Mouse (Mus musculus) G1E-ER4 (cell line): ENCODE data around the gene Calhm1. TPM values are rescaled to one million over a fixed set of nuclear protein-coding genes. Genes with fewer than 3 reads are reported as not detected.

Experiments
- GATA1 ChIP-seq: IDR thresholded peaks from one replicate; pipeline ENCODE4 v1.8.0; 2012; ENCODE audit warnings: low read length, inconsistent platforms
- polyA plus RNA-seq: library from polyadenylated mRNA; stranded (reverse); fragments of >175 nt; gene quantifications from 2 replicates; pipeline ENCODE4 v1.2.3, GENCODE M21; 2012

Calhm1 gene
- not detected in 2 replicates for polyA plus RNA-seq

GRCm38 (mm10) chr19:47144154-47144553 is at the start of gene Calhm1:
Gene Calhm1 (minus strand): TSS chr19:47144254.
- no peak for TF ChIP-seq GATA1

- TF ChIP-seq GATA1 = no peak
Observed at GRCm38 (mm10) chr19:47192158-47192557, 48.1 kb upstream of the Calhm1 start.

GRCm38 (mm10) chr19:47188515-47189128 is 44.6 kb upstream of the Calhm1 start:
- no peak for TF ChIP-seq GATA1

DNA sequence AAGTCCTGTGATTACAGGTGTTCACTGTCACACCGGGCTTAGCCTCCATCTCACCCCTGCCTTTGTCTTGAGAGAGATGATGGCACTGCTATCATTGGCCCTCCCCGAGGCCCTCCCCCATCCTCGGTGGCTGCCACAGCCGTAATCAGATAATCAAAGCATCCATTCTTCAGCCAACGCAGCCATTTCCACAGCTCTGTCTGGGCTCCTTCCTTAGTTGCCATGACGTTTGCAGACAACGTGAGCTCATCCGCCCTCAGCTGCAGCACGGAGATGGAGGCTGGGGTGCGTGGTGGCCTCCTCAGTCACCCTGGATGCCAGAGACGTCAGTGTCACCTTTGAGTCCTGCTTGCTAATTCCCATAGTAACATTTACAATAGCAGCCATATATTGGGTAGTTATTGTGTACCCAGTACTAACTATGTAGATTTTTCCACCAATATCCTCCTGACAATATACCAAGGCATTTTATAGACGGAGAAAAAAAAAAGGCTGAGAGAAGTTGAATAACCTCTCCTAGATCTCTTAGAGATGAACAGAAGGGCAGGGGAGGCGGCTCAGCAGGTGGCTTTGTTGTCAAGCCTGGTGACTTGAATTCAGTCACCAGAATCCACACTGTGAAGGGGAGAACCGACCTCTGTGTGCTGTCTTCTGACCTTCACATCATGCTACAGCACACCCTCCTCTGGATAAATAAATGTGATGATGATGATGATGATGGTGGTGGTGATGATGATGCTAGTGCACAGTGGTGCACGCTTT is 42.6 kb upstream of the Calhm1 start:
- no peak for TF ChIP-seq GATA1

- TF ChIP-seq GATA1 = no peak
Observed at GRCm38 (mm10) chr19:47184736-47185135, 40.7 kb upstream of the Calhm1 start.

DNA sequence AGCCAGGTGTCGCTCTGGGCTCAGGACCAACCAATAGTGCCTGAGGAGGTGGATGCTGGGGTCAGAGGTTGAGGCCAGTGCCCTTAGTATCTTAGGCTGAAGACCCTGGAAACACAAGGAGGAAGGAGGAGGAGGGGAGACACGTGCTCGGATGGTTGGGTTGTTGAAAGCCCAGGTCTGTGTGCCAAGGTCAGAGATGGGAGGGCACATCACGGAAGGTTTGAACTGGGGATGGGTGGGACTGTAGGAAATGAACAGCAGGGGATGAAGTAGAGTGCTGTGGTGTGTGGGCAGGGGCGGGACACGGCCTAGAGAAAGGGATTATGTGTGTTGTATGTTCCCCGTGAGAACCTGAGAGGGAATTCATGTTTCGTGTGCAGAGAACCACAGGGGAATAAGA is 40.2 kb upstream of the Calhm1 start:
- TF ChIP-seq GATA1 = no peak

DNA sequence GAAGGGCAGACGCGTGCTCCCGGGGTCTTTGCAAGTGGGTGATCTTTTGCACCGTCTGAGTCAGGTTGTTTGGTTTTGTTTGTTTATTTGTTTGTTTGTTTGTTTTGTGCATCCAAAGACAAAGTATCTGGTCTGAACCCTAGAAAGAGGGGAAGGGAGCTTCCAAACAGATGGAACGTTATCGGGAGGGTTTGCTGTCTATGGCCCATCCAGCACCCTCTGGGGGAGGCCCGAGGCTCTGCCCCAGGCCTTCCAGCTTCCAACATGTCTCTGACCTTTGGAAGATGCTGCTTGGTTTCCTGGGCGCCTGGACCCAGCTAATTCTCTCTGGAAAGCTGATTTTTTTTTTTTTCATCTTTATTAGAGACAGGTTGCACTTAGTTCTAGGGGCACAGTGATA is 36.0 kb upstream of the Calhm1 start:
- no peak for TF ChIP-seq GATA1

- no peak for TF ChIP-seq GATA1
Observed at GRCm38 (mm10) chr19:47179272-47179809, 35.3 kb upstream of the Calhm1 start.

- no peak for TF ChIP-seq GATA1
Observed at GRCm38 (mm10) chr19:47178431-47179271, 34.6 kb upstream of the Calhm1 start, which contains the start of gene Neurl1a. Gene Neurl1a (plus strand): TSS chr19:47178820.

- no peak for TF ChIP-seq GATA1
Observed at GRCm38 (mm10) chr19:47178001-47178400, 33.9 kb upstream of the Calhm1 start.

DNA sequence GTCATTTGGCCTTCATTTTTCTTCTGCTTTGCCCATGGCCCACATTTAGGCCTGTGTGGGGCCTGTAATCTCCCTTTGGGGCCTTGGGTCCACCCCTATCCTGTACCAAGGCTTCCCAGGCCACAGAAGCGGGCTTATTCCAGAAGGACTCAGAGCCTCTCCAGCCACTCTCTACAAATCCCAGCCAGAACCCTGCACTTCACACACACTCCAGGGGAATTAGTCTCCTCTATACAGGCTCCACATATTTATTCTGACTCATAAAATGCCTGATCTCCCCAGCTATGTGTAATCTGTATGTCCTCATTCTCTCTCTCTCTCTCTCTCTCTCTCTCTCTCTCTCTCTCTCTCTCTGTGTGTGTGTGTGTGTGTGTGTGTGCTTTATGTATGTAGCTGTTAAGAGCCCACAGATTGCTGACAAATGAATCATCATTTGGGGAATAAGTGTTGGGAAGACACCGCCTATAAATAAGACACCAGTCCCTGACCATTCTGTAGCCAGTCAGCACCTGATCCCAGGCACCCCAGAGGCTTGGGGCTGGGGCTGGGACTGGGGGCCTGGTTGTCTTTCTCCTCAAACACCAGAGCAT is 33.0 kb upstream of the Calhm1 start:
- TF ChIP-seq GATA1 = no peak

DNA sequence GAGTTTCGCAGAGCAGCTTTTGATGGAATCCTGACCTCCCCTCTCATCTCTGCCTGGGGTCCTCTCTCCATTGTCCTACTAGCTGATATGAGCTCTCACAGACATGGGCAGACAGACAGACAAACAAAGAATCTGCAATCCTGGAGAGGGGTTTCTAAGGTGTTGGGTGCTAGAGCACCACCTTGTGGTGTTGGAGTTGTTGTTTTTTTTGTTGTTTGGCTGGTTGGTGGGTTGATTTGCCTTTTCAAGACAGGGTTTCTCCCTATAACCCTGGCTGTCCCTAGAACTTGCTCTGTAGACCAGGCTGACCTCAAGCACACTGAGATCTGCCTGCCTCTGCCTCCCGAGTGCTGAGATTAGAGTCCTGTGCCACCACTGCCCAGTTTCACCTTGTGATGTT is 31.4 kb upstream of the Calhm1 start:
- TF ChIP-seq GATA1 = no peak

- no peak for TF ChIP-seq GATA1
Observed at GRCm38 (mm10) chr19:47174515-47174914, 30.5 kb upstream of the Calhm1 start.

DNA sequence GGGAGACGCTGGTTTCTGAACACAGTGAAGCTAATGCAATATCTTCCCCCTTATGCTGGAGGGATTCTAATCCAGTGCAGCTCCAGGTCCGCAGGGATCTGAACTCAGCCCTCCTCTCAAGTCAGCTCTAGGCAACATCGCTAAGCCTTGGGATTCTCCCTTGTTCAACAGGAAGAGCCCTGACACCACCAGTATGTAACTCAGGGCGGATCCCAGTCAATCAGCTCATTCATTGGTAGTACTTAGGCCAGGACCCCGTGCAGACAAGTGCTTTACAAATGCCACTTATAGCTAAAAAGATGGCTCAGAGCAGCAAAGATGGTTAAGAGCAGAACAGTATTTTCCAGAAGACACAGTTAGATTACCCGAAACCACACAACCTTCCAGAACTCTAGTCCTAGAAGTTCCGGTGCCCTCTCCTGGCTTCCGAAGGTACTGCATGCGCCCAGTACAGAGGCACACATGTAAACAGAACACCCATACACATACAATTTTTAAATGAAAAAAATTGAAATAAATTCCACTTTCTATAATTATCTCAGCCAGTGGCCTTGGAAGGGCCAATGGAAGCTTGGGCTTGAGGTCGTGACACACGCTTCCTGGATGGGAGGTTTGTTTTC is 24.8 kb upstream of the Calhm1 start:
- no peak for TF ChIP-seq GATA1

GRCm38 (mm10) chr19:47168223-47168622 is 24.2 kb upstream of the Calhm1 start:
- TF ChIP-seq GATA1 = no peak
